Mouse (Mus musculus): ENCODE results near the gene Dnajb14.

Dnajb14 gene

GRCm38 (mm10) chr3:137917694-137918171, 50.3 kb downstream of the Dnajb14 start:
- in situ Hi-C loops (cut with MboI, MseI), result loop anchor here (5.0 kb wide), 2 partner anchors 35 to 235 kb away; no protein-coding TSS in a partner anchor

- in situ Hi-C loops (cut with MboI, MseI), result loop anchor here (5.0 kb wide), 2 partner anchors 34 to 234 kb away; no protein-coding TSS in a partner anchor
Measured at GRCm38 (mm10) chr3:137918172-137918931, 50.9 kb downstream of the Dnajb14 start, which contains the start of gene Lamtor3. Gene Lamtor3, plus strand, starts transcription at chr3:137918506.

GRCm38 (mm10) chr3:137918932-137919311, 51.4 kb downstream of the Dnajb14 start:
- in situ Hi-C loops (cut with MboI, MseI), result loop anchor here (5.0 kb wide), 2 partner anchors 33 to 233 kb away; no protein-coding TSS in a partner anchor

GRCm38 (mm10) chr3:137919398-137919797, 51.9 kb downstream of the Dnajb14 start:
- in situ Hi-C loops (cut with MboI, MseI), result loop anchor here (5.0 kb wide), 2 partner anchors 33 to 233 kb away; no protein-coding TSS in a partner anchor

GRCm38 (mm10) chr3:137920594-137920993, 53.1 kb downstream of the Dnajb14 start:
- in situ Hi-C loops (cut with MboI, MseI), result loop anchor here (10.0 kb wide), 1 partner anchor 1114 kb away; no protein-coding TSS in a partner anchor

- in situ Hi-C loops (cut with MboI, MseI), result loop anchor here (10.0 kb wide), 1 partner anchor 1108 kb away; no protein-coding TSS in a partner anchor
Measured at GRCm38 (mm10) chr3:137927010-137927409, 59.5 kb downstream of the Dnajb14 start.

GRCm38 (mm10) chr3:137929940-137930339, 62.5 kb downstream of the Dnajb14 start:
- in situ Hi-C loops (cut with MboI, MseI), result loop anchor here (10.0 kb wide), 1 partner anchor 1105 kb away; no protein-coding TSS in a partner anchor

- in situ Hi-C loops (cut with MboI, MseI), result no loop called here
Measured at GRCm38 (mm10) chr3:137932748-137933147, 65.3 kb downstream of the Dnajb14 start.

- in situ Hi-C loops (cut with MboI, MseI), result no loop called here
Measured at GRCm38 (mm10) chr3:137933986-137934385, 66.5 kb downstream of the Dnajb14 start.

GRCm38 (mm10) chr3:137935570-137936525, 68.4 kb downstream of the Dnajb14 start:
- in situ Hi-C loops (cut with MboI, MseI), result no loop called here

- in situ Hi-C loops (cut with MboI, MseI), result no loop called here
Measured at GRCm38 (mm10) chr3:137936541-137936940, 69.1 kb downstream of the Dnajb14 start.

GRCm38 (mm10) chr3:137938608-137939007, 71.1 kb downstream of the Dnajb14 start:
- in situ Hi-C loops (cut with MboI, MseI), result no loop called here

GRCm38 (mm10) chr3:137940757-137941156, 73.3 kb downstream of the Dnajb14 start:
- in situ Hi-C loops (cut with MboI, MseI), result no loop called here

- in situ Hi-C loops (cut with MboI, MseI), result no loop called here
Measured at GRCm38 (mm10) chr3:137941555-137941954, 74.1 kb downstream of the Dnajb14 start.

GRCm38 (mm10) chr3:137942098-137942622, 74.7 kb downstream of the Dnajb14 start:
- in situ Hi-C loops (cut with MboI, MseI), result no loop called here

GRCm38 (mm10) chr3:137943737-137944154, 76.3 kb downstream of the Dnajb14 start:
- in situ Hi-C loops (cut with MboI, MseI), result no loop called here

- in situ Hi-C loops (cut with MboI, MseI), result no loop called here
Measured at GRCm38 (mm10) chr3:137946827-137947226, 79.4 kb downstream of the Dnajb14 start.

GRCm38 (mm10) chr3:137947525-137947924, 80.0 kb downstream of the Dnajb14 start:
- in situ Hi-C loops (cut with MboI, MseI), result no loop called here

GRCm38 (mm10) chr3:137950191-137950885, 82.9 kb downstream of the Dnajb14 start:
- in situ Hi-C loops (cut with MboI, MseI), result loop anchor here (5.0 kb wide), 1 partner anchor 33 kb away; the partner anchor contains the start of gene Lamtor3

GRCm38 (mm10) chr3:137951302-137951701, 83.8 kb downstream of the Dnajb14 start:
- in situ Hi-C loops (cut with MboI, MseI), result loop anchor here (5.0 kb wide), 1 partner anchor 34 kb away; the partner anchor contains the start of gene Lamtor3
